Mouse (Mus musculus): ENCODE data around the gene Ly6g5b.

DNA sequence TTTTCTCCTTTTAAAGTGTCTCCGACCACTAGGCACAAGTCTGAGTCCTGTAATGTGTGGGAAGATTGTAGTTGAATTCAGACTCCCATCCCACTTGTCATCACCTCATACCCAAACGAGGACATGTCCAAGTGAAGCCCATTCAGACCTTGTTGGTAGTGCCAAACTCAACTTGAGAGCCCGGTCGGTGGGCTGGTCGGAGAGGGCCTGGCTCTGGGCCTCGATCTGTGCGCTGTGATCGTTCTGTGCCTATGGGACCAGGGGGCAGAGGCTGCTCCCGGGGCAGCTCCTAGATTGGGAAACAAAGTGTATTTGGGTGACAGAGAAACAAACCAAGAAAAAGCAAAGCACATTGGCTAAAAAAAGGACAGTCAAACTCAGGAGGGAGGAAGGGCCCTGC, 37.8 kb upstream of the Ly6g5b start:
- TF ChIP-seq GATA1 (IDR thresholded peaks at IDR 0.05; ENCODE audit: low read length) (no peak), TAL1 (IDR thresholded peaks at IDR 0.05; ENCODE audit: low read length) (no peak)

All from erythroblast, embryonic 14.5 days (primary cell).